Mouse (Mus musculus) limb, embryonic 14.5 days (tissue): ENCODE measurements at regions not wholly inside any gene's neighbourhood (a gene's known extent, or its start where the extent isn't known, plus 50 kb on each side); places are given as distances from the start of the nearest gene placed in this dataset.

Source experiments
- ATAC-seq: fragments of 200-750 bp; cut with Nextera tagmentation; 2 replicates; pipeline ENCODE4 v1.8.0; 2017; ENCODE audit warnings: low read depth, moderate number of reproducible peaks, moderate TSS enrichment; ENCODE audit not compliant: low FRiP score
- DNase-seq: peaks from one replicate; pipeline ENCODE4 v3.0.0-alpha.2; 2015; ENCODE audit warnings: low spot score
- H3K27ac ChIP-seq: fragments of 300-500 bp; sonication (generic); replicated peaks from 2 replicates; pipeline ENCODE4 v1.5.1; 2014; ENCODE audit warnings: low read depth, mild to moderate bottlenecking, low read length, moderate library complexity, mixed read lengths
- H3K27me3 ChIP-seq: fragments of 300-500 bp; sonication (generic); 2 replicates; pipeline ENCODE4 v1.6.1; 2014; ENCODE audit warnings: low read length, mixed read lengths; ENCODE audit not compliant: control insufficient read depth, insufficient read depth
- H3K36me3 ChIP-seq: fragments of 300-500 bp; sonication (generic); 2 replicates; pipeline ENCODE4 v1.6.1; 2014; ENCODE audit warnings: mild to moderate bottlenecking, low read length, moderate library complexity, mixed read lengths; ENCODE audit not compliant: control insufficient read depth, insufficient read depth
- H3K4me1 ChIP-seq: fragments of 300-500 bp; sonication (generic); 2 replicates; pipeline ENCODE4 v1.6.1; 2014; ENCODE audit warnings: antibody characterized with exemption, low read length, mixed read lengths; ENCODE audit not compliant: control insufficient read depth, insufficient read depth
- H3K4me2 ChIP-seq: fragments of 300-500 bp; sonication (generic); replicated peaks from 2 replicates; pipeline ENCODE4 v1.6.1; 2014; ENCODE audit warnings: low read depth, mild to moderate bottlenecking, low read length, moderate library complexity; ENCODE audit not compliant: severe bottlenecking
- H3K4me3 ChIP-seq: fragments of 300-500 bp; sonication (generic); replicated peaks from 2 replicates; pipeline ENCODE4 v1.5.1; 2014; ENCODE audit warnings: low read length
- H3K9ac ChIP-seq: fragments of 300-500 bp; sonication (generic); 2 replicates; pipeline ENCODE4 v1.6.1; 2014; ENCODE audit warnings: mild to moderate bottlenecking, low read depth, low read length, moderate library complexity; ENCODE audit not compliant: severe bottlenecking
- H3K9me3 ChIP-seq: fragments of 300-500 bp; sonication (generic); 2 replicates; pipeline ENCODE4 v1.6.1; 2016; ENCODE audit warnings: low read length; ENCODE audit not compliant: control insufficient read depth
- POLR2A ChIP-seq: fragments of 200-500 bp; IDR thresholded peaks from 2 replicates; pipeline ENCODE4 v1.8.0; 2012; ENCODE audit warnings: inconsistent platforms, mild to moderate bottlenecking, moderate library complexity, borderline replicate concordance; ENCODE audit not compliant: insufficient read depth, insufficient read length; ENCODE audit errors: extremely low read depth
- WGBS: fragments of 180-500 bp; shearing (Covaris S2); extraction: QIAGEN DNeasy Blood & Tissue Kit; methylation state at CpG from one replicate; pipeline ENCODE4 v1.1.7; 2014; 5-methylcytosine and 5-hydroxymethylcytosine counted together

- Histone ChIP-seq H3K27me3 (no peaks in the 10 kb centered on the region), H3K9ac (peak overlapping the region; percentile 43), H3K4me3 (peak overlapping the region; percentile 34), H3K27ac (no peak overlapping the region; the same call in 1 of the 2 replicates), H3K4me2 (peak overlapping the region; percentile 81), H3K9me3 (no peaks in the 10 kb centered on the region), H3K36me3 (no peaks in the 10 kb centered on the region), H3K4me1 (peaks cover 11% of the 10 kb centered on the region)
- TF ChIP-seq POLR2A, result no peak
- ATAC-seq (no peak), DNase-seq (peak; percentile 14)
- 10% methylated on average over 17 of the region's 17 CpGs for WGBS
Measured at GRCm38 (mm10) chr10:99460847-99461445, 197.9 kb downstream of the Dusp6 start.

- no peak for ATAC-seq
- Histone ChIP-seq H3K9me3 (no peaks in the 10 kb centered on the region), H3K27ac (no peak overlapping the region; the same call in 1 of the 2 replicates), H3K4me3 (peak overlapping the region; percentile 34), H3K36me3 (no peaks in the 10 kb centered on the region), H3K9ac (peak overlapping the region; percentile 43), H3K4me1 (peaks cover 11% of the 10 kb centered on the region), H3K4me2 (peak overlapping the region; percentile 81), H3K27me3 (no peaks in the 10 kb centered on the region)
- DNase-seq, result no peak
- 5% methylated on average over 13 of the region's 13 CpGs for WGBS
- TF ChIP-seq POLR2A, result no peak
Measured at GRCm38 (mm10) chr10:99461446-99461966, 198.5 kb downstream of the Dusp6 start.

- DNase-seq, result no peak
- no peaks in the 10 kb centered on the region for H3K36me3 ChIP-seq
- no peaks in the 10 kb centered on the region for H3K27me3 ChIP-seq
- peaks cover 1% of the 10 kb centered on the region for H3K4me1 ChIP-seq
- TF ChIP-seq POLR2A, result no peak
- 100% methylated on average over 1 of the region's 1 CpGs for WGBS
- H3K9ac ChIP-seq, result no peak overlapping the region
- no peak overlapping the region for H3K4me3 ChIP-seq
- H3K27ac ChIP-seq, result no peak overlapping the region
- H3K9me3 ChIP-seq, result no peaks in the 10 kb centered on the region
- no peak overlapping the region for H3K4me2 ChIP-seq
- ATAC-seq, result no peak
Measured at GRCm38 (mm10) chr10:99466695-99467094, 203.7 kb downstream of the Dusp6 start.

- H3K4me2 ChIP-seq, result no peak overlapping the region
- no peak for ATAC-seq
- no peak overlapping the region for H3K9ac ChIP-seq
- no peaks in the 10 kb centered on the region for H3K9me3 ChIP-seq
- no peak for TF ChIP-seq POLR2A
- DNase-seq, result no peak
- H3K27ac ChIP-seq, result no peak overlapping the region
- H3K36me3 ChIP-seq, result no peaks in the 10 kb centered on the region
- no peaks in the 10 kb centered on the region for H3K27me3 ChIP-seq
- WGBS, result 78% methylated on average over 9 of the region's 9 CpGs
- no peak overlapping the region for H3K4me3 ChIP-seq
- no peaks in the 10 kb centered on the region for H3K4me1 ChIP-seq
Measured at GRCm38 (mm10) chr10:99467319-99467842, 204.3 kb downstream of the Dusp6 start.

- TF ChIP-seq POLR2A, result no peak
- H3K9me3 ChIP-seq, result no peaks in the 10 kb centered on the region
- H3K4me3 ChIP-seq, result no peak overlapping the region
- H3K27me3 ChIP-seq, result no peaks in the 10 kb centered on the region
- H3K9ac ChIP-seq, result no peak overlapping the region
- no peak for ATAC-seq
- H3K27ac ChIP-seq, result no peak overlapping the region
- no peaks in the 10 kb centered on the region for H3K36me3 ChIP-seq
- DNase-seq, result no peak
- WGBS, result 44% methylated on average over 3 of the region's 3 CpGs
- 0 out of 2 replicates have a peak, but pooled peaks cover 2% of the 10 kb centered on the region for H3K4me1 ChIP-seq
- no peak overlapping the region for H3K4me2 ChIP-seq
Measured at GRCm38 (mm10) chr10:99468971-99469370, 205.9 kb downstream of the Dusp6 start.
